Mouse (Mus musculus) lung, embryonic 14.5 days (tissue): ENCODE data around the gene Scamp5. TPM values are rescaled to one million over a fixed set of nuclear protein-coding genes. Genes with fewer than 3 reads are reported as not detected.

Experiments used
- ATAC-seq: fragments of 200-750 bp; cut with Nextera tagmentation; 2 replicates; pipeline ENCODE4 v1.8.0; 2017; ENCODE audit warnings: mild to moderate bottlenecking, moderate TSS enrichment, moderate library complexity; ENCODE audit not compliant: insufficient read depth
- DNase-seq: peaks from one replicate; pipeline ENCODE4 v3.0.0-alpha.2; 2015
- H3K27ac ChIP-seq: fragments of 300-500 bp; sonication (generic); 2 replicates; pipeline ENCODE4 v1.5.1; 2014; ENCODE audit warnings: low read depth, mild to moderate bottlenecking, moderate library complexity
- H3K27me3 ChIP-seq: fragments of 300-500 bp; sonication (generic); 2 replicates; pipeline ENCODE4 v1.6.1; 2014; ENCODE audit warnings: low read length, control low read depth; ENCODE audit not compliant: insufficient read depth
- H3K36me3 ChIP-seq: fragments of 300-500 bp; sonication (generic); 2 replicates; pipeline ENCODE4 v1.6.1; 2014; ENCODE audit warnings: control low read depth; ENCODE audit not compliant: insufficient read depth
- H3K4me1 ChIP-seq: fragments of 300-500 bp; sonication (generic); 2 replicates; pipeline ENCODE4 v1.6.1; 2014; ENCODE audit warnings: antibody characterized with exemption, control low read depth; ENCODE audit not compliant: insufficient read depth
- H3K4me2 ChIP-seq: fragments of 300-500 bp; sonication (generic); 2 replicates; pipeline ENCODE4 v1.6.1; 2014; ENCODE audit warnings: mild to moderate bottlenecking
- H3K4me3 ChIP-seq: fragments of 300-500 bp; sonication (generic); 2 replicates; pipeline ENCODE4 v1.5.1; 2014; ENCODE audit warnings: low read depth, low read length
- H3K9ac ChIP-seq: fragments of 300-500 bp; sonication (generic); 2 replicates; pipeline ENCODE4 v1.6.1; 2014
- H3K9me3 ChIP-seq: fragments of 300-500 bp; sonication (generic); 2 replicates; pipeline ENCODE4 v1.6.1; 2016; ENCODE audit warnings: low read depth, low read length, control low read depth
- CTCF ChIP-seq: IDR thresholded peaks from 2 replicates; pipeline ENCODE4 v1.5.1; 2016; ENCODE audit warnings: antibody characterized with exemption, low read depth
- WGBS: fragments of 180-500 bp; shearing (Covaris S2); extraction: QIAGEN DNeasy Blood & Tissue Kit; methylation state at CpG from one replicate; pipeline ENCODE4 v1.1.7; 2014; 5-methylcytosine and 5-hydroxymethylcytosine counted together
- polyA plus RNA-seq: library from polyadenylated mRNA; unstranded; fragments of >200 nt; fragmentation: Nextera tagmentation; extraction: Ambion mirVana; gene quantifications from 2 replicates; pipeline ENCODE4 v1.2.1, GENCODE M21; 2014

Gene Scamp5
- polyA plus RNA-seq, 1 experiment from 2014 or later, result 4.9 TPM

- Histone ChIP-seq H3K36me3 (peaks cover 3% of the 10 kb centered on the region; the same call in 1 of the 2 replicates), H3K27me3 (no peaks in the 10 kb centered on the region), H3K27ac (no peak overlapping the region), H3K9ac (no peak overlapping the region), H3K9me3 (no peaks in the 10 kb centered on the region), H3K4me3 (no peak overlapping the region), H3K4me2 (no peak overlapping the region), H3K4me1 (peaks cover 3% of the 10 kb centered on the region; the same call in 1 of the 2 replicates)
- TF ChIP-seq CTCF, result no peak
- ATAC-seq (no peak), DNase-seq (no peak)
- 62% methylated on average over 10 of the region's 10 CpGs for WGBS
These were observed 29.8 kb downstream of the Scamp5 start for GRCm38 (mm10) chr9:57437896-57438614.

DNA sequence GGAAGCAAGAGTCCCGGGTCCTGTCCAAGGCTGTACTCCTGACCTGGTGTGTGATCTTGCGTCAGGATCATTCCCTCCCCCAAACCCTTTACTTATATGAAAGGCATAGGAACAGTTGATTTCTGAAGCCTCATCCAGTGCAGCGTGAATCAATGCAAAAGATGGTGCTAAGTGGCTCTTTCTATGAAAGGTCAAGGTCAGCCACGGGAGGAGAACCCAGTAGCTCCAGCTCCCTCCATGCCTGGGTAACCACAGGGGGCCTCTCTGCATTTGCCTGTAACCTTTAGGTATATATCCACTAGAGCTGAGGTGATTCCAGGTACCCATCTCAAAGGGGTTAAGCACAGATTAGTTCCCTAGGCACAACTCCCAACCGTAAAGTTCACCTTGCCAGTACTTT, 31.7 kb downstream of the Scamp5 start:
- H3K4me2 ChIP-seq, result no peak overlapping the region
- TF ChIP-seq CTCF, result no peak
- H3K27ac ChIP-seq, result no peak overlapping the region
- no peak overlapping the region for H3K4me3 ChIP-seq
- H3K9me3 ChIP-seq, result no peaks in the 10 kb centered on the region
- no peak overlapping the region for H3K9ac ChIP-seq
- H3K4me1 ChIP-seq, result peaks cover 9% of the 10 kb centered on the region; the same call in 1 of the 2 replicates
- DNase-seq, result no peak
- no peaks in the 10 kb centered on the region for H3K36me3 ChIP-seq
- WGBS, result 79% methylated on average over 5 of the region's 5 CpGs
- no peaks in the 10 kb centered on the region for H3K27me3 ChIP-seq
- no peak for ATAC-seq

DNA sequence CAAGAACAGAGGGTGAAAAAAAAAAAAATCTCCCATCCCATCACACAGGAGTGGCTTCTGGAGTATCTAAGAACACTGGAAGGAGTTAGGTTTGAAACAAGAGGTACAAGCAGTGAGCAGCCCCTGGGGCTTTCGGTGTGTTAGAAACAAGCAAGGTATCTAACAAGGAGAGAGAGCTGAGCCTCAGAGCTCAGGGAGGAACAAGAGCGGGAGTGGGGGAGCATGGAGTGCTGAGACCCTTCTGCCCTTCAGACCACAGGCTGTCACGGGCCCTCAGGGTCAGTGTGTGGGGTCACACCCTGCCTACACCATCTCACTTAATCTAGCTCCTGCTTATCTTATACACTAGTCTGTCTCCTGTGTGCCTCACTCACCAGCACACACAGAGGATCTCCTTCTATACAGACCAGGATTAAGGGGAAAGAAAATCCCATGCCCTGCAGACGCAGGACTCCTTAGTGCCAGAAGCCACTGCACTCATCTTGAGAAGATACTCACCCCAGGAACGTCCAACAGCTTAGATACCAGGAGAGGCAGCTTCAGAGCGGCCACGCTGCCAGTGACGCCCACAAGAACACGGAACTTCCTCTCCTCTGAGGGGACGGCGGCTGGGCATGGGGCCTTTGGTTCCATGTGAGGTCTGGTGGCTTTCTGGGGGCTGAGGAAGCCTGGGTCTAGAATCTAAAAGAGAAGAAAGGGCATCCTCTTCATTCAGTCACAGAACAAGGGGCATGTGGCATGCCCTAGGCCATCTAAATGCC, 33.3 kb downstream of the Scamp5 start:
- Histone ChIP-seq H3K9me3 (no peaks in the 10 kb centered on the region), H3K27me3 (no peaks in the 10 kb centered on the region), H3K9ac (no peak overlapping the region), H3K36me3 (no peaks in the 10 kb centered on the region), H3K4me2 (no peak overlapping the region), H3K4me1 (peaks cover 9% of the 10 kb centered on the region; the same call in 1 of the 2 replicates), H3K27ac (no peak overlapping the region), H3K4me3 (no peak overlapping the region)
- WGBS, result 77% methylated on average over 11 of the region's 11 CpGs
- no peak for TF ChIP-seq CTCF
- ATAC-seq (no peak), DNase-seq (no peak)

DNA sequence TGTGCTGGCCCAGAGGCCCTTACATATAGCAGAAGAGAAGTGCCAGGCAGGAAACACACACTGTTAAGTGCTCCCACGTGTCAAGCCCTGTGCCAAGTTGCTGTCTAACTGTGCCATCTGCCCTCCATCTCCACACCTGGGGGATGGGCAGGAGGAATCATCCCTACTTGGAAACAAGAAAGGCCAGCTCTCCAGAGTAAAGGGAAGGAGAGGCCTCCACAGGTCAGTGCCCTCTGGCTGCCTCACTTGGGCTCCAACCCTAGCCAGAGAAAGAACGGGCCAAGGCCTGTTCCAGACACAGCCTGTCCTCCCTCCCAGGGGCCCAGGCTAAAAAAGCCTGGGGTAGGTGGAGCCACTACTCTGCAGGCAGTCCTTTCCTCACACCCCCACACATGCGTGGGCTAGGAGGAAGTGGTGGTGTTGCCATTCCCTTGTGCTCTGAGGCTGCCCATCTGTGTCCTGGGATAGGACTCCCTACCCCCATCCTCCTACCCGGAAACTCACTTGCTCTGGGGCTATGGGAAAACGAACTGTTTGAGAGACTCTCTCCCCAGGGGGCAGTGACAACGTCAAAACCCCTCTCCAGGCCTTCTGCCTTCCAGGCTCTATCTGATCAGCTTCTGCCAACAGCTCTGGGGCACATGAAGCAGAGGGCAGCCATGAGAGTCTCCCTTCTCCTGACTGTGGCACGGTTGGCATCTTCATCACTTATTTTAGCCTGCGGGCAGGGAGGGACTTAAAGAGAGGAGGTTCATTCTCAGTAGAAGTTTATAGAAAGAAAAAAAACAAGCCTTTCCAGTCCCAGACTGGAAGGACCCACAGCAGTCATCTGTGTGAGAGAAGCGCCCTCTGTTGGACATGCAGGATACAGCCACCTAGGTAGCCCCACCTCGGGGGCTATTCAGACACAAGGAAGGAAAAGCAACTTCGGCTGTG, 34.5 kb downstream of the Scamp5 start:
- H3K36me3 ChIP-seq, result no peaks in the 10 kb centered on the region
- H3K4me2 ChIP-seq, result no peak overlapping the region
- WGBS, result 8% methylated on average over 11 of the region's 11 CpGs
- no peak overlapping the region for H3K4me3 ChIP-seq
- H3K27me3 ChIP-seq, result no peaks in the 10 kb centered on the region
- 0 out of 2 replicates have a peak overlapping the region, but pooled peaks have one; percentile 4 for H3K9ac ChIP-seq
- DNase-seq (peak; percentile 95), ATAC-seq (peak; percentile 79)
- H3K9me3 ChIP-seq, result no peaks in the 10 kb centered on the region
- peaks cover 11% of the 10 kb centered on the region; the same call in 1 of the 2 replicates for H3K4me1 ChIP-seq
- peak; percentile 92 for TF ChIP-seq CTCF
- peak overlapping the region; percentile 54 for H3K27ac ChIP-seq

- no peak overlapping the region for H3K4me2 ChIP-seq
- no peaks in the 10 kb centered on the region for H3K36me3 ChIP-seq
- ATAC-seq (no peak), DNase-seq (no peak)
- H3K27ac ChIP-seq, result peak overlapping the region; percentile 54; the same call in 1 of the 2 replicates
- H3K27me3 ChIP-seq, result no peaks in the 10 kb centered on the region
- H3K4me1 ChIP-seq, result peaks cover 18% of the 10 kb centered on the region; the same call in 1 of the 2 replicates
- TF ChIP-seq CTCF, result no peak
- no peak overlapping the region for H3K4me3 ChIP-seq
- WGBS, result 91% methylated on average over 3 of the region's 3 CpGs
- no peak overlapping the region for H3K9ac ChIP-seq
- no peaks in the 10 kb centered on the region for H3K9me3 ChIP-seq
These were observed 35.4 kb downstream of the Scamp5 start for GRCm38 (mm10) chr9:57432480-57432879.

GRCm38 (mm10) chr9:57431202-57431601, 36.7 kb downstream of the Scamp5 start:
- Histone ChIP-seq H3K4me1 (peaks cover 18% of the 10 kb centered on the region; the same call in 1 of the 2 replicates), H3K9ac (no peak overlapping the region), H3K36me3 (no peaks in the 10 kb centered on the region), H3K27ac (no peak overlapping the region), H3K4me3 (no peak overlapping the region), H3K27me3 (no peaks in the 10 kb centered on the region), H3K9me3 (no peaks in the 10 kb centered on the region), H3K4me2 (no peak overlapping the region)
- TF ChIP-seq CTCF, result no peak
- 60% methylated on average over 9 of the region's 9 CpGs for WGBS
- DNase-seq, result no peak
- no peak for ATAC-seq
